Mouse (Mus musculus) adrenal gland, postnatal 10 days (tissue): ENCODE results near the gene Dtymk. TPM values are rescaled to one million over a fixed set of nuclear protein-coding genes. Genes with fewer than 3 reads are reported as not detected.
"Not testable (repeated sequence)": the region's sequence is repeated elsewhere in the genome, so short reads cannot be mapped to it uniquely, and the experiment has no call there.

Experiments
- DNase-seq: peaks from one replicate; pipeline ENCODE4 v3.0.0; 2021; ENCODE audit warnings: mixed read lengths
- total RNA-seq, 2 experiments: library from RNA; stranded (reverse); gene quantifications; 2 replicates each; pipeline ENCODE4 v1.2.3; 2021

The Dtymk gene
- total RNA-seq, 2 experiments from 2014 or later: 72.3 to 76.9 TPM

DNA sequence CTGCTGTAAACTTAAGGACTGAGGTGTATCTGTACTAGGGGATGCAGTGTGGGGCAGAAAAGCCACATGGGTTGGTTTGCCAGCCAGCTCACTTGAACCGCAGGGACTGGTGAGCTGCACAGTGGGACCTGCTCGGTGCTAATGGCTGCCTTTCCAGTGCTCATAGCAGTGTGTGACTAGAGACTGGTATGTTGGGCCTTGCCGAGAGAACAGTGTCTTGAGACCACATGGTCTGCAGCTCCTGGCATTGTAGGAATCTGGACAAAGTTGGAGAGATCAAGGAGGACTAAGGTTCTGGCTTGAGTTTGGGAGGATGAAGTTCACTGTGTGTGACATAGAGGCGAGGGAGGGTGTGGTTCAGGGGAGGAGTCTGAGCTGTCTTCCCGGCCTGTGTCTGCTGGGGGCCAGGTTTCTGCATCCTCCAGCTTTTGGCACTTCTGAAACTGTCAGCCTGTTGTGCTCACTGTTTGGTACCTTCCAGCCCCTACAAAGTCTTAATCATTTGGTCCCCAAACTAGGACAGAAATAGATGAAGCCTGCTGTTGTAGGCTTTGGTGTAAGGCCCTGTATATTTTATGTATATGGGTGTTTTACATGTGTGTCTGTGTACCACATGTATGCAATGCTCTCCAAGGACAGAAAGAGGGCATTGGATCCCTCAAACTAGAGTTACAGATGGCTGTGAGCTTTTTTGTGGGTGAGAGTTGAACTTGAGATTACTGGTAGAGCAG, 3.7 kb upstream of the Dtymk start:
- no peak for DNase-seq

DNA sequence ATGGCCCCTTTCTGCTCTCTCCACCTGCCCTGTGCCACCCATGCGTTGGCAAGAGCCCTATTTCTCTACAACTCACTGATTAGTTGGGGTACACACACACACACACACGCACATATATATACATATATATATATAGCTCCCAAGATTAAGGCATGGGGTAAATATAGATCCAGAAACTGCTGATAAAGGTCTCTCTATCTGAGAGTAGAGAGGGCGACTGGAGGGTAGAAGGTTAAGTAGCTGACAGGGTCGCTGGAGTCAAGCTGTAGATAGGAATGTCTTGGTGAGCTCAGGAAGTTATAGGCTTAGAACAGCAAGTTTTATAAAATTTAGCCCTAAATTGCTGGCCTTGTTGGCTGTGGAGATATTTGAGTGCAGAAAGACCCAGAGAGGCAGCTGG, 3.1 kb upstream of the Dtymk start:
- DNase-seq: no peak

DNA sequence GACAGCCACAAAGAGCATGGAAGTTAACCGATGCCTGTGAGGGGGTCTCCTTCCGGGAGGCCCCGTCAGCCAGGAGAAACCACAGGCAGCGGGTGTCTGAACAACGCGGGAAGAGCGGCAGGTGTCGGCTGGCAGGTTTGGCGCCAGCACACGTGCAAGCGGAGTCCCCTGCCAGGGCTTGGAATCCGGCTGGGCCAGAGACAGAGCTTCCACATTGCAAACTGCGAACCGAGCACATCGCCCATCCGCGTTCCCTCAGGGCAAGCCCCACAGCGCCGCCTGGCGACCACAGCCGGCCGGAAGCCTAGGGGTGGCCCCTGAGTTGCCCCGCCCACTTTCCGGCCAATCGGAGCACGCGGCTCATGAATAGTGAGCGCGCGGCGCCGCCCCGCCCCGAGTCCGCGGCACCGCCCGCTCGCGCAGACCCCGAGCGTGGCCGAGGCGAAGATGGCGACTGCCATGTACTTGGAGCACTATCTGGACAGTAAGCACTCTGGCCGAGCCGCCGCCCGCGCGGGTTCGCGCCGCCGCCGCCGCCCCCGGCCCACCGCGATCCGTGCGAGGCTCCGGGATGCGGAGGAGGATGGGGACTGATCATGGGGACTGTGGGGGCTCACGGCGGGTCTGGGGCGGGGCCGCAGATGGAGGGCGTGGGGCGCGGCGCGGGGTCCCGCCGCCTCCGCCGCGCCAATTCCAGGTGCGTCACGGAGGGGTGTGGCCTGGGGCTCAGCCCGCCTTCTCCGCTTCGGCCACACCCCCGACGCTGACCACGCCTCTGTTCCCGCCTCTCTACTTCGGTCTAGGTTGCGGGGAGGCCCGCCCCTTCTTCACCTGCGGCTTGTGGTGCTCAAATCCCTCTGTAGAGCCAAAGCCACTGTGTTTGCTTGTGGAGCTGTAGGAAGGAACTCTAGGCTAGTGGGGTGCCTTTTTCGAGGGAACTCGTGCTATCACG, 2.1 kb upstream of the Dtymk start, which contains the start of gene Ing5:
Ing5 (plus strand) TSS at position 410 of the 952 bp plus-strand sequence.
- peak; percentile 100 for DNase-seq

DNA sequence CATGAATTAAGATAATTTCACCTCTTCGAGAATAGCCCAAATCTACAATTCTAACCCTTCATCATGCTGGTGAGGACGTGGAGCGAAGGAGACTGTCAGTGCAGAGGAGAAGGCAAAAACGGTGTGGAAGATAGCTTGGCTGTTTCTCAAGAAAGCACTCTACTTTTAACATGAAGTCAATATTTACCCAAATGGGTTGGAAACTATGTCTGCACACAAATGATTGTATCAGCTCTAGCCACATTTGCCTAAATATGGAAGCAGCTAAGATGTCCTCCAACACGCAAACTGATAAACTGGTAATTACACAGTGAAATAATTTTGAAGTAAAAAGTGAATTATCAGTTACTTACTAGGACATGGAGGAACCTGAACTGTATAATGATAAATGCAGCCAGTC, 1.0 kb upstream of the Dtymk start:
- DNase-seq: no peak

DNA sequence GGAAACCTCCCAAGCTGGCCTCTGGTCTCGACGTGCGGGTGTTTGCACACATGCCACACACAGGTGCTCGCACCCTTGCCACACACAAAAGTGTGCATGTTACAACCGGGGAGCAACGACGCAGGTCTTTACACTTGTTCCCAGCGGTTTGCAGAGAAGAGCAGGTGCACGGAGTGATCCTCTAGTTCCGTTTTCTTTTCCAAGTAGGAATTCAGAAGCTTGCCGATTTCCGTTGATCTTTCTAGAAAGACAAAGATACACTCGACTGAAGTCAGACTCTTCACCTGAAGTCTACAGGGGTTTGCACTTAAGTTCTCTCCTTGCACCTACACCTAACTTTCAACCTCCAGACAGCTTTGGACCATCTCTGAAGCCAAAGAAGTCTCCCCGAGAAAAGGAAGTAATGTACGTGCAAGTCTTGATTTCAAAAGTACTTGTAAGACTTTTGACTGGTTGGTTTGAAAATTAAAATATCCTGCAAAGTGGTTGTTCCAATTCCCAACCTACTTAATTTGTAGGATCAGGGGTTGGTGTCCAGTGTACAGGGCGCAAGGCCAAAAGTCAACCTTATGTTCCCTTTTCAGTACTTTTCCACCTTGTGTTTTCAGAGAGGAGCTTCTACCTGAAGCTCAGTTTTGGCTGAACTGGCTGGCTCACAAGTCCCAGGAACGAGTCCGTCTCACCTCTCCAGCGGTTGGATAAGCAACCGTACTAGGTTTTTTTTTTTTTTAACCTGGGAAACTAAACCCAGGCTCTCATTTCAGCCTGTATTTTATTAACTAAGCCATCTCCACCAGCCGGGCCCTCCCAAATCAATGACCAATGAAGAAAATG, 847 bp downstream of the Dtymk start:
- no peak for DNase-seq

DNA sequence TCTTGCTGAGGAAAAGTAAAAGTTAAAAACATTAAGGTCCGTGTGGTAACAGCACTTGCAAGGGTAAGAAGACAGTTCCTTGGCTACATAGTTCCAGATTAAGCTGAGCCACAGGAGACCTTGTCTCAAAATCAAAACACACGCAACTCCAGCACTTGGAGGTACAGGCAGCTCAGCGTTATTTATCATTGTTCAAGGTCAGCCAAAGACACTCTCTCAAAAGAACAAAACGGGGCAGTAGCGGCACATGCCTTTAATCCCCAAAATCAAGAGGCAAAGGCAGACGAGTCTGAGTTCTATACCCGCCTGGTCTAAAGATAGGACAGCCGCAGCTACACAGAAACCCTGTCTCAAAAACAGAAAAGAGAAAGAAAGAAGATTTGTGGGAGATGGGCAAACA, 5.8 kb downstream of the Dtymk start:
- DNase-seq: peak; percentile 40

DNA sequence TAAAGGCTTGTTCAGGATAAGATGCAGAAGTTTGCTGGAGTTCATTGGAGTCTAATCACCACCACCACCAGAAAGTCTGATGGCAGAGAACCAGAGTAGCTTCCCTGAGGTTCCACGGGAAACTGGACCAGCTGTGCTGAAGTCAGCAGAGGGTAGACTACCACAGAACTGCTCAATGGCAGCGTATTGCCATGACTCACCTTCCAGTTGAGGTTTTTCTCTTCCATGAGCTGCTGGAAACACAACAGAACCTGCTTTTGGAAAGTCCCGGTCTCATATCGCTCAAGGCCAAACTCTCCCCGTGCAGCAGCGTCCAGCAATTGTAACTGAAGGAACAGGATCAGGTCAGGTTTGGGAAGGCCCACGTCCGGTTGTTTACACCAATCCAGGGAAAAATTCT, 7.2 kb downstream of the Dtymk start:
- no peak for DNase-seq

DNA sequence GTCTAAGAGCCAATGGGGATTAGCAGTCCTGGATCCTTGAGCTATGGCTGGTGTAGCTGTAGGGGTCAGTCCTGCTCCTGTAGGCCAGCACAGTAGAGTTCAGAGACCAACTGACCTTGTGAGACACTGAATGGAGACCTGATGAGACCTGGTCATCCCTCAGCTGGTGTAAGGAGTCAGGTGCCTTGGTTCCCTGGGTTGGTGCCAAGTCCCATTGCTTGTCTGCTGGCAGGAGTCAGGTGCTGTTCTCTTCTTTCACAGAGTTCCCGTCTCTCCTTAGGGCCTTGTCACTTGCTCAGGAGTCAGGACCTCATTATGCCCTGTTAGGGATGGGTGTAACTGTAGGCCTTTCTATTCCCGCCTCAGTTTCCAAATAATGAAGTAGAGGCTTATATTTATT, 14.8 kb downstream of the Dtymk start:
- no peak for DNase-seq

DNA sequence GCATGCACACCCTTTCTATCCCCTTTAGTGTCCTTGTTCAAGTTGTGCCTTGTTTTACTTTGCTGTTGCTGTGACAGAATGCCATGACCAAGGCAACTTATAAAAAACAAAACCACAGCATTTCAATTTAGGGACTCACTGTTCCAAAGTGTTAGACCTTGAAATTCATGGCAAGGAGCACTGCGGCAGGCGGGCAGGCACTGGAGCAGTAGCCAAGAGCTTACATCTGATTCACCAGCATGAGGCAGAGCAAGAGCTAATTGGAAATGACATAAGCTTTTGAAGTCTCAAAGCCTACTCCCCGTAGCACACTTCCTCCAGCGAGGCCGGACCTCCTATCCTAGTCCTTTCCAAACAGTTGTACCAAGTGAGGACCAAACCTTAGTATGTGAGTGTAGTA, 25.0 kb downstream of the Dtymk start:
- no peak for DNase-seq

DNA sequence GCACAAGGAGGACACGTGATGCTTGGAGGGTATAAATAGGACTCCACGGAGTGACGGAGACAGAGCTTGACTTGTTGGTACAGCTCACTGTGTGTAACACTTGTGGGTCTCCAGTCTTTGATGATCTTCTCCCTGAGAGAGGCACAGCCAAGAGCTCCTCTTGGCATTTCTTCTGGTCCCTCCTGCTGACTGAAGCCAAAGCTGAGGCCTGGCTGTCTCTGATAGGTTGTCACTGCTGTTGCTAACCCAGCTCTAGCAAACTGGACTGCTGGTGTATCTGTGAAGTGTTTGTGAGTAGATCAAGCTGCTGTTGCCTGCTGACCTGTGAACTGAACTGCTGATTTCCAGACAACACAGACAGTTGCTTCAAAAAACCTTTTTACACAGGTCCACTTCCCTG, 31.8 kb downstream of the Dtymk start:
- DNase-seq: no peak

DNA sequence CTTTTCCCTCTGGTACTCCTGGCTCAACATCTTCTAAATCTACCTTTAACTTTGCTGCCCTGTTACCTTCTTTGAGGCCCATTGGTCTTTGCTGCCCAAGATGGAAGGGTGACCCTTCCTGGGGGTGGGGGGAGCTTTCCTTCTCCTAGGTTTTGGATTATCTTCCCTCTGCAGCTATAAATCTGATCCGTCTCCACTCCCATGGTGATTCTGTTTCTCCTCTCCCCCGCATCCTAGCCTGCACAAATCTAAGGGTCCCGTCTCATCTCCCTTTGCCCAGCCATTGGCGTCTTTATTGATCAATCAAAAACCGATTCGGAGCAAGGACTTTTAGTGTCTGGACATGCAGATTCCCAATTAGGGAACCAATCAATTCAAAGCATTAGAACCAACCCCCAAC, 34.1 kb downstream of the Dtymk start:
- DNase-seq: no peak

DNA sequence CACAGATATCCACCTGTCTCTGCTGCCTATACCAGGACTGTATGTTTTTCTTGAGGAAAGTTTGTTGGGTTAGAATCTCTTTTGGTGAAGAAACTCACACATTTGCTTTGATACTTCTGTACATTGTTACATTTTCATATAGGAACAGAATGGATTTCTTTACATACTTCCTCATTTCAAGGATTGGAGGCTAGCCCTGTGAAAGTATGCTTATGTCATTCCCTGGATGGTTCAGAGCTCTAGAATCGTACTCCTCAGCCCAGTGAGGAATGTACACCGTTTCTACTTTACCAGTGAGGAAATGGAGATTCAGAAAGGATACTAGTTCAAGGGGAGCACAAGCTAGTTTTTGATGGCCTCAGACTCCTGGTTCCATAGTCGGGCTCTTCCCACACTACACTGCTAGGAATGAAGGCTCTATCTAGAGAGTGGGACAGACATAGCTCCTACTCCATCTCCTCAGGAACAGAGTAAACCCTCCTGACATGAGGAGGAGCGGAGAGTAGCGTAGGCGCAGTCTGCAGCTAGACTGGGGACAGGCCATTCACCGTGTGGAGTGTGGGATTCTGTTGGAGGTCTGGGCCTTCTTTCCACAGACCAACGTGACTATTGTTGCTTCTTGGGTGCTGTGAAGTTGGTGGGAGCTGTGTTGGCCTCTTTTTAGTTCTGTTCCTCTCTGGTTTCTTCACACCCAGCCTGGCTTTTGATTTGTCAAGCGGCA, 36.7 kb downstream of the Dtymk start:
- no peak for DNase-seq

DNA sequence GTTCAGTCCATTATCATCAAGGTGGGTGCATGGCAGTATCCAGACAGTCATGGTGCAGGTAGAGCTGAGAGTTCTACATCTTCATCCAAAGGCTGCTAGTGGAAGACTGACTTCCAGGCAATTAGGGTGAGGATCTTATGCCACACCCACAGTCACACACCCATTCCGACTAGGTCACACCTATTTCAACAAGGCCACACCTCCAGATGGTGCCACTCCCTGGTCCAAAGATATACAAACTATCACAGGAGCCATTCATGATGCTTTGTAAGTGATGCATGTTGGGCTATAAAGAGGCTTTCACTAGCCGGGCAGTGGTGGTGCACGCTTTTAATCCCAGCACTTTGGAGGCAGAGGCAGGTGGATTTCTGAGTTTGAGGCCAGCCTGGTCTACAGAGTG, 38.2 kb downstream of the Dtymk start:
- DNase-seq: not testable (repeated sequence)

DNA sequence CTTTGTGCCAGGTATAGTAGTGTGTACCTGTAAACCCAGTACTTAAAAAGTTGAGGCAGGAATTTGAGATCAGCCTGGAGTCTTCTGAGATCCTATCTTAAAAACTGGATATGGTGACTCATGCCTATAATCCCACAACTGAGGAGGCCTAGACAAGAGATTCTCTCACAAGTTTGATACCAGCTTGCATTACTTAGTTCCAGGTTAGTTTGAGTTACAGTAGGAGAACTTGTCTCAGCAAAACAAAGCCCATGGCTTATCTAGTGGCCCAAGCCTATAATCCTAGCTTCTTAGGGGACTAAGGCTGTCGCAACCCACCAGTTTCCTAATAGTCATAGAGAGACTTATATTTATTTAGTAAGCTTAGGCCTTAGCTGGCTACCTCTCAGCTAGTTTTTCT, 41.7 kb downstream of the Dtymk start:
- DNase-seq: no peak

DNA sequence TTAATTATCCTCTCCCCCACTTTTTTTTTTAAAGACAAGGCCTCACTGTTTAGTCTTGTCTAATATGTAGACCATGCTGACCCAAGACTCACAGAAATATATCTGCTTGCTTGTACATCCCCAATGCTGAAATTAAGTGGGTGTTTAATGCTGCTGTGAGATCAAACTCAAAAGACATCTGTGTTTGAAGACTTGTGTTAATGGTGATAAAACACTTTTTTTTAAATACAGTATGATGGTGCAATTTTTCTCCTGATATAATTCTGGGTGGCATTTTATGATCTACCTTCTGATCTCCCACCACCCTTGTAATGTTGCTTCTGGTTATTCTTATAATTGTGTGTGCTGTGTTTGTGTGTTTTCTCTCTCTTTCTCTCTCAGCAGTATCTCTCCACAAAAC, 45.6 kb downstream of the Dtymk start:
- DNase-seq: no peak

DNA sequence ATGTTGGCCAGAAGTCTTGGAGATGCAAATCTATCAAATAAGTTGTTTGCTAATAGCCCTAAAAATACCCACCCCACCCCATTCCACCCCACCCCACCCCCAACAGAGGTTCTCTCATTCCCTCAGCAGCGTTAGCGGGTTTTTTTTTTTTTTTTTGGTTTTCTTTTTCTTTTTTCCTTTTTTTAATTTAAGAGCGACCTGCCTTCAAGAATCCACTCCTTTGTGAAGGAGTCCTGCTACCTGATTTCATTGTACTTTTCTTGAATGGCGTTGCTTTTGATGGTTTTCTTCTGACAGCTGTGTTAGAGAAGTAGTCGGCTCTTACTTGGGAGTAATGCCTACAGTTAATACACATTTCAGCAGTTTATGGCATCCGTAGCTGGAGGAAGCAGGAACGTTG, 46.1 kb downstream of the Dtymk start:
- no peak for DNase-seq

DNA sequence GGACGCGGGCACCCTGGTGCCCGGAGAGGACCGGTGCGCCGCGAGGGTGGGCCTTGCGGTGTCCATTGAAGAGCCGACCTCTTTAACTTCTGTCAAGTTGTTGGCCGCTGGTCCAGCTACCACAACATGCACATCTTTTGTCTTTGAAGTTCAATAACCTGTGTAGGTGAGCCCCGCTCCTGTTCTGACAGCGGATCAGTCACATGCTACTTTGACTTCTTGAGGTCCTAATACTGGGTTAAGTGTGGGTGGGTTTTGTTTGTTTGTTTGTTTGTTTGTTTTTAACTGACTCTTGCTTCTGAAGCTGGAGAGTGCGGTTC, 46.5 kb downstream of the Dtymk start:
- no peak for DNase-seq

DNA sequence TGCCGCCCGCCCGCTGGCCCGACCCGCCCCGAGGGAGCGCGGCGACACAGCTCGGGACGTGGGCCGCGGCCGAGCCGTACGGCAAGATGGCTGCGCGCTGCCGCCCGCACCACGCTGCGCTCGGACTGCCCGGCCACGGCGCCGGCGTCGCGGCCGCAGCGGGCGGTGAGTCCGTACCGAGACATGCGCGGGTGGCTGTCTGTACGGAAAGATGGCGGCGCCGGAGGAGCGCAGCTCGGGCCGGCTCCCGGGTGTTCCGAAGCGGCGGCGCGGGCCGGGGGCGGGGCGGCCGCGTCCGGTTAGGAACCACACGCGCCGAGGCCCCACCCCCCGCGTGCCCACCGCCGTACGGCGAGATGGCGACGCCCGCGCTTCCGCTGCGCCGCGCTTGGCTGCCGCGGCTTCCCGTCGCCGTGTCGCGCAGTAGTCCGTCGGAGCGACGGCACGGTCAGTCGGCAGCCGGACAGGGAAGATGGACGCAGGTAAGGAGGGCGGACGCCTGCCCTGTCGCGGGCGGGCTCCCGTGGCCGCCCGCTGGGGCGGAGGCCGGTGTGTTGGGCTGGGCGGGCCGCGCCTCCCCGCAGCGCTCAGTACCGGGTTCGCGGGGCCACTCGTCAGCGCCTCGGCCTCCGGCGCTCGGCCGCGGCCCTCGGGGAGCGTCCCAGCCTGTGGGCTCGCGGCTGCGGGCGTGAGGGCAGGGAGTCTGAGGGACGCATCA, 47.0 kb downstream of the Dtymk start, which contains the start of gene Thap4:
Thap4 (minus strand) TSS at position 292 of the 718 bp plus-strand sequence.
- peak; percentile 96 for DNase-seq

DNA sequence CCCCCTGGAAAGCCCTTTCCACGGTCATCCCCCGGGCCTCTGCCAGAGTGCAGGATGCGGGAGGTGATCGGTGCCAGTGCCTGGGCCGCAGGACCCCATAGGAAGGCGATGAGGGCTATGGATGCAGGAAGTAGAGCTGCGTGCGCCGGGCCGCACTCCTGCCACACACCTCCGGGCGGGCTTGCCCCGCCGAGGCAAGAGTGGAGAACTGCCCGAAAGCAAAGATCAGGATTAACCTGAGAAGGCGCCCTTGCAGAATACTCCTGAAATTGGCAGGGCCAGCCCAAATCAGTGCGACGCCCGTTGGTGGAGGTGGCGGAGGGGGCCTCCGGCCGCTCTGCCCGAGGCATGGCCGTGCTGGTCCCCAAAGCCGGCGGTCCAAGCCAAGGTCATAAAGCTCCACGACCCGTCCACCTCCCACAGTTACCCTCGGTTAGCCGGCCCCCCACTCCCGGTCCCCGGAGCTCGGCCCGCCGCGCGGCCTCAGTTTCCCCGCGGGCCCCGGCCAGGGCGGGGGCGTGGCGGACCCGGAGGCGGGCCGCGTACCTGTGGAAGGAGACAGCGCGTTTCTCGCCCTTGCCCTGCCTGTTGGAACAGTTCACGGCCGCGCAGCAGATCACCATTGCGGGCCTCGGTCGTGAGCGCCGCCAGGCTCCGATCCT, 47.7 kb downstream of the Dtymk start:
- DNase-seq: no peak

DNA sequence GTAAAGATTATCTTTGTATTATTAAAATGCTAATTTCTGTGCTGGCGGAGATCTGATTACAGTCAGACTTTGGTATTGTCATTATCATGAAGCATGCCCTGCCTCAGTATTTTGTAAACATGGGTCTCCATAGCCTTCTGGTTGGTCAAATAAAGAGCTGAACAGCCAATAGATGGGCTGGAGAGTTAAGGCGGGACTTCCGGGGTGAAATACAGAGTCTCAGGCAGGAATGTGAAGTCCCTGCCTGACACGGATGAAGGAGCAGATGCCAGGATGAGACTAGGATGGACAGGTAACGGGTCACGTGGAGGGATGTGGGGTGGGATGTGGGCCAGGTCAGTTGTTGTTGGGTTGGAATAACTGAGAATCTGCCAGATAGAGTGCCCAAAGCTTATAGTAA, 50.4 kb downstream of the Dtymk start, which contains the start of gene Atg4b:
Atg4b (plus strand) TSS at position 211 of the 400 bp plus-strand sequence.
- DNase-seq: no peak

DNA sequence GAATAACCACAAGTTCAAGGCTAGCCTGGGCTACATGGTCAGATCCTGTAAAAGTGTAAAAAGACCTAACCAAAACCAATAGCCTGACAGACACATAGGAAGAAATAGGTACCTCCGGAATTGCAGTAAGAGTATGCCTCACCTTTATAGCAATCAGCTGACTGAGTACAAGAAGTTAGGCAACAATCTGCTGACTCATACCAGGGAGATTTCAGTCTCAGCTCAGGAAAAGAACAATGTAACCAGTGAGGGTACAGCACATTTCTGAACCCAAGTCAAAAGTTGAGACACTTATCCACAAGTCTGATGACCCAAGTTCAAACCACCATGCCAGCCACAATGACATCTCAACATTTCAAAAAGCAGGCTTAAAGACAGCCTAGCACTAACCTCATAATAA, 53.2 kb downstream of the Dtymk start:
- no peak for DNase-seq
